Mouse (Mus musculus) cerebellum, adult 2 months (tissue): ENCODE data around the gene Krt23.

Source experiments
- CTCF ChIP-seq: fragments of 200-500 bp; IDR thresholded peaks from 2 replicates; pipeline ENCODE4 v1.5.1; 2011; ENCODE audit warnings: low read depth, mild to moderate bottlenecking, control low read depth, low read length, moderate library complexity, borderline replicate concordance; ENCODE audit not compliant: insufficient read depth
- POLR2A ChIP-seq: fragments of 200-500 bp; IDR thresholded peaks from 2 replicates; pipeline ENCODE4 v1.6.1; 2011; ENCODE audit warnings: low read length, control low read depth, borderline replicate concordance; ENCODE audit not compliant: insufficient read depth

- TF ChIP-seq CTCF, result no peak
- no peak for TF ChIP-seq POLR2A
Measured at GRCm38 (mm10) chr11:99430670-99431069, 62.3 kb downstream of the Krt23 start.
